Mouse (Mus musculus): Measurements from ENCODE around the gene Prkn. TPM values are rescaled to one million over a fixed set of nuclear protein-coding genes. Genes with fewer than 3 reads are reported as not detected.
A peak's percentile ranks its signal among the peaks of the same experiment; 100 is the strongest.

Prkn gene
- total and polyA plus RNA-seq, 3 experiments, result 4.5 to 10.6 (median 10.3) TPM

DNA sequence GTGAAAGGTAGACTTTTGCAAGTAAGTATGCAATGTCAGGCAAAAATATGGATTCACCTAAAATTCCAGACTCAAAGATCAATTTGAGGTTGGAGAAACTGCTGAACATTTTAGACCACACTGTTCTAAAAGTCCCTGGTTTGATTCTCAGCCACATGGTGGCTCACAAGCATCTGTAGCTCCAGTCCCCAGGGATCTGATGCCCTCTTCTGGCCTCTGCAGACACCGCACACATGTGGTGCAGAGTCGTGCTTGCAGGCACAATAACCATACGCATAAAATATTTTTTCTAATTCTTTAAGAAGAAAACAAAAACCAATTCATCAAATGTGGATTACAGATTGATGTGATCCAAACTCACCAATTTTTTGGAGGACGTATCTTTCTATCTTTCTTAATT is 189.2 kb downstream of the Prkn start:
- no peaks in the 10 kb centered on the region for H3K79me2 ChIP-seq (replicated peaks; ENCODE audit: control insufficient read depth, insufficient read depth, low read length)
- no peak overlapping the region for H3K4me3 ChIP-seq
- DNase-seq, result no peak
- intact Hi-C loops (cut with DNase I), result no loop called here
- H3K27me3 ChIP-seq (ENCODE audit: control insufficient read depth, insufficient read depth, low read length), result no peaks in the 10 kb centered on the region
- H3K9ac ChIP-seq (ENCODE audit: low read depth, low read length), result no peak overlapping the region
- no peak overlapping the region for H3K27ac ChIP-seq
- H3K4me1 ChIP-seq (ENCODE audit: control insufficient read depth, insufficient read depth, low read length), result no peaks in the 10 kb centered on the region
- TF ChIP-seq POLR2A (IDR thresholded peaks at IDR 0.05; ENCODE audit: insufficient read depth, low read depth, low read length), result no peak
- TF ChIP-seq EP300 (IDR thresholded peaks at IDR 0.05; ENCODE audit: insufficient read depth, low read depth, low read length), result no peak
- peak; percentile 16; the same call in 1 of the 2 replicates for TF ChIP-seq CTCF (IDR thresholded peaks at IDR 0.05)
- H3K36me3 ChIP-seq (ENCODE audit: control insufficient read depth, insufficient read depth, low read length), result no peaks in the 10 kb centered on the region
- WGBS, result 95% methylated on average over 4 of the region's 4 CpGs

- intact Hi-C loops (cut with DNase I), result no loop called here
- Histone ChIP-seq H3K4me3 (no peak overlapping the region), H3K9ac (ENCODE audit: low read depth, low read length) (no peak overlapping the region), H3K36me3 (ENCODE audit: control insufficient read depth, insufficient read depth, low read length) (no peaks in the 10 kb centered on the region), H3K27ac (no peak overlapping the region), H3K79me2 (replicated peaks; ENCODE audit: control insufficient read depth, insufficient read depth, low read length) (no peaks in the 10 kb centered on the region), H3K4me1 (ENCODE audit: control insufficient read depth, insufficient read depth, low read length) (no peaks in the 10 kb centered on the region), H3K27me3 (ENCODE audit: control insufficient read depth, insufficient read depth, low read length) (no peaks in the 10 kb centered on the region)
- DNase-seq, result no peak
- TF ChIP-seq CTCF (IDR thresholded peaks at IDR 0.05), result no peak
- WGBS, result 81% methylated on average over 4 of the region's 4 CpGs
Measured at GRCm38 (mm10) chr17:11030936-11031335, 190.8 kb downstream of the Prkn start.

GRCm38 (mm10) chr17:11032366-11032765 is 192.2 kb downstream of the Prkn start:
- Histone ChIP-seq H3K36me3 (ENCODE audit: control insufficient read depth, insufficient read depth, low read length) (no peaks in the 10 kb centered on the region), H3K79me2 (replicated peaks; ENCODE audit: control insufficient read depth, insufficient read depth, low read length) (no peaks in the 10 kb centered on the region), H3K9ac (ENCODE audit: low read depth, low read length) (no peak overlapping the region), H3K4me3 (no peak overlapping the region), H3K4me1 (ENCODE audit: control insufficient read depth, insufficient read depth, low read length) (no peaks in the 10 kb centered on the region), H3K27ac (no peak overlapping the region), H3K27me3 (ENCODE audit: control insufficient read depth, insufficient read depth, low read length) (no peaks in the 10 kb centered on the region)
- intact Hi-C loops (cut with DNase I), result no loop called here
- no peak for DNase-seq
- TF ChIP-seq EP300 (IDR thresholded peaks at IDR 0.05; ENCODE audit: insufficient read depth, low read depth, low read length), result no peak
- no peak for TF ChIP-seq CTCF (IDR thresholded peaks at IDR 0.05)
- 90% methylated on average over 2 of the region's 2 CpGs for WGBS

- DNase-seq, result no peak
- Histone ChIP-seq H3K27ac (no peak overlapping the region), H3K27me3 (ENCODE audit: control insufficient read depth, insufficient read depth, low read length) (no peaks in the 10 kb centered on the region), H3K9ac (ENCODE audit: low read depth, low read length) (no peak overlapping the region), H3K4me1 (ENCODE audit: control insufficient read depth, insufficient read depth, low read length) (no peaks in the 10 kb centered on the region), H3K79me2 (replicated peaks; ENCODE audit: control insufficient read depth, insufficient read depth, low read length) (no peaks in the 10 kb centered on the region), H3K4me3 (no peak overlapping the region), H3K36me3 (ENCODE audit: control insufficient read depth, insufficient read depth, low read length) (no peaks in the 10 kb centered on the region)
- TF ChIP-seq POLR2A (IDR thresholded peaks at IDR 0.05; ENCODE audit: insufficient read depth, low read depth, low read length) (no peak), CTCF (IDR thresholded peaks at IDR 0.05) (no peak), EP300 (IDR thresholded peaks at IDR 0.05; ENCODE audit: insufficient read depth, low read depth, low read length) (no peak)
- WGBS, result 70% methylated on average over 2 of the region's 2 CpGs
- intact Hi-C loops (cut with DNase I), result no loop called here
Measured at GRCm38 (mm10) chr17:11033594-11033993, 193.4 kb downstream of the Prkn start.

GRCm38 (mm10) chr17:11038272-11038671 is 198.1 kb downstream of the Prkn start:
- H3K4me1 ChIP-seq (ENCODE audit: control insufficient read depth, insufficient read depth, low read length), result no peaks in the 10 kb centered on the region
- no peak for DNase-seq
- H3K4me3 ChIP-seq, result no peak overlapping the region
- H3K27ac ChIP-seq, result no peak overlapping the region
- no peak overlapping the region for H3K9ac ChIP-seq (ENCODE audit: low read depth, low read length)
- no peaks in the 10 kb centered on the region for H3K79me2 ChIP-seq (replicated peaks; ENCODE audit: control insufficient read depth, insufficient read depth, low read length)
- TF ChIP-seq CTCF (IDR thresholded peaks at IDR 0.05) (no peak), EP300 (IDR thresholded peaks at IDR 0.05; ENCODE audit: insufficient read depth, low read depth, low read length) (no peak)
- no peaks in the 10 kb centered on the region for H3K27me3 ChIP-seq (ENCODE audit: control insufficient read depth, insufficient read depth, low read length)
- 94% methylated on average over 1 of the region's 1 CpGs for WGBS
- intact Hi-C loops (cut with DNase I), result no loop called here
- H3K36me3 ChIP-seq (ENCODE audit: control insufficient read depth, insufficient read depth, low read length), result no peaks in the 10 kb centered on the region

GRCm38 (mm10) chr17:11058986-11059385 is 218.8 kb downstream of the Prkn start:
- no peak for DNase-seq
- Histone ChIP-seq H3K27me3 (ENCODE audit: control insufficient read depth, insufficient read depth, low read length) (no peaks in the 10 kb centered on the region), H3K4me3 (no peak overlapping the region), H3K4me1 (ENCODE audit: control insufficient read depth, insufficient read depth, low read length) (no peaks in the 10 kb centered on the region), H3K36me3 (ENCODE audit: control insufficient read depth, insufficient read depth, low read length) (no peaks in the 10 kb centered on the region), H3K9ac (ENCODE audit: low read depth, low read length) (no peak overlapping the region), H3K79me2 (replicated peaks; ENCODE audit: control insufficient read depth, insufficient read depth, low read length) (no peaks in the 10 kb centered on the region), H3K27ac (no peak overlapping the region)
- TF ChIP-seq CTCF (IDR thresholded peaks at IDR 0.05), result no peak
- TF ChIP-seq EP300 (IDR thresholded peaks at IDR 0.05; ENCODE audit: insufficient read depth, low read depth, low read length), result no peak
- no peak for TF ChIP-seq POLR2A (IDR thresholded peaks at IDR 0.05; ENCODE audit: insufficient read depth, low read depth, low read length)
- WGBS, result 80% methylated on average over 1 of the region's 1 CpGs
- intact Hi-C loops (cut with DNase I), result no loop called here
